Mouse (Mus musculus) myocyte (in vitro differentiated cells): ENCODE data around the gene Ccdc160.

Source experiments
- E2F4 ChIP-seq: IDR thresholded peaks from one replicate; pipeline ENCODE4 v1.6.1; 2011; ENCODE audit warnings: mild to moderate bottlenecking, control low read depth, moderate library complexity; ENCODE audit not compliant: insufficient read depth
- MAX ChIP-seq: IDR thresholded peaks from one replicate; pipeline ENCODE4 v1.6.1; 2011; ENCODE audit warnings: low read depth, mild to moderate bottlenecking, control low read depth
- MYOD1 ChIP-seq, 3 experiments: IDR thresholded peaks; one replicate each; pipeline ENCODE4 v1.6.1; 2011; ENCODE audit warnings: control low read depth in 2 of 3, low read depth in 2 of 3, mild to moderate bottlenecking in 2 of 3, moderate library complexity in 1 of 3; ENCODE audit not compliant: insufficient read length in 2 of 3, control insufficient read depth in 1 of 3
- POLR2A ChIP-seq: IDR thresholded peaks from one replicate; pipeline ENCODE4 v1.6.1; 2011; ENCODE audit warnings: low read depth, mild to moderate bottlenecking, control low read depth, moderate library complexity; ENCODE audit not compliant: insufficient read length
- POLR2AphosphoS2 ChIP-seq: IDR thresholded peaks from one replicate; pipeline ENCODE4 v1.6.1; 2011; ENCODE audit warnings: low read depth, control low read depth; ENCODE audit not compliant: insufficient read length
- REST ChIP-seq: IDR thresholded peaks from one replicate; pipeline ENCODE4 v1.6.1; 2011; ENCODE audit warnings: mild to moderate bottlenecking, control low read depth, moderate library complexity; ENCODE audit not compliant: insufficient read depth, insufficient read length

GRCm38 (mm10) chrX:52745917-52746316 lies 45.1 kb upstream of the Ccdc160 start:
- TF ChIP-seq MAX (no peak), MYOD1 (IDR thresholded peaks at IDR 0.05; ENCODE audit: control insufficient read depth in 1 of 3, insufficient read length in 2 of 3, low read depth in 2 of 3) (no peak), E2F4 (no peak), POLR2A (no peak), REST (no peak), POLR2AphosphoS2 (no peak)
